Mouse (Mus musculus): ENCODE results near the gene Dppa5a.
"Not testable (repeated sequence)": the region's sequence is repeated elsewhere in the genome, so short reads cannot be mapped to it uniquely, and the experiment has no call there.

The Dppa5a gene

DNA sequence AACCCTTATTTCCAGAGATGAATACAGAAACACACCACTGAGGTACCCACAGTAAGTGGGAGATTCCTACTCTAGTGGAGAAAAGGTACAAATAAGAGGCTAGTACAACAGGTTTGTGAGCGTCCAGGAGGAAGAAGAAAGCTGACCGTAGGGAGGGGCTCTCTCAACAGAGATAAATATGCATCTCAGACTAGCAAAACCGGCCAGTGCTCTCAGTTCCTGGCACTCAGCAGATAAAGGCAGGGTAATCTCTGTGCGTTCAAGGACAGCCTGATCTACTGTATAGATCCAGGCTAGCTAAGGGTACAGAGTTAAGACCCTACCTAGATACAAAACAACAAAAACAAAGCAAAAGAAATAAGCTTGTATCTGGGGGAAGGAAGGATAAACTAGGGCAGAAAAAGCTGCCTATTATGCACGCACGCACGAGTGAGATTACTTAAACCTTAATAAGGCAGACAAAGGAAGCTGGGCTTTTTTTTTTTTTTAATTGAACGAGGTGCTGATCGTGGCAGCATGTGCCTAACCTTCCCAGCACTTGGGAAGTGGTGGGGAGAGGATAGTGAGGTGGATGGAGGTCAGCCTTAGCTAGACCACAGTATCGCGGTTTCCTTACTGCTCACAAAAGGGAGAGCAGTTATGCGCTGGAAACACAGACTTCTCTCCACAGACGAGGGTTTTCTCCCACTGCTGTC, 2.0 kb downstream of the Dppa5a start:
- in situ Hi-C loops (cut with MseI, MboI): no loop called here

DNA sequence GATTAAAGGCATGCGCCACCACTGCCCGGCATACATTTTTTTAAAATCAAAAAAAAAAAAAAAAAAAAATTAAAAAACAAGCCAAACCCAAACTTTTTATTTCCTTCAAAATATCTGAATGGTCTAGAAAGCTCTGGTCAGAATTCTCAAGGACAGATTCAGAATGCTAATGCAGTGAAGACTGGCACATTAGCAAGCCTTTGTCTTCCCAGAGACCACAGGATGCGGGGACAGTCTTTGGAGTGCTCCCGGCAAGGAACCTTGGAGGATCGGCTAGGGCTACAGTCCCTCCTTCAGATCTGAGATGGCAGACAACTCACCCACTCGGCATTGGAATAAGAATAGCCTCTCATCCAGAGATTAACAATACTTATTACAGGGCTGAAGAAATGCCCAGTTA, 3.3 kb downstream of the Dppa5a start:
- in situ Hi-C loops (cut with MseI, MboI): no loop called here

DNA sequence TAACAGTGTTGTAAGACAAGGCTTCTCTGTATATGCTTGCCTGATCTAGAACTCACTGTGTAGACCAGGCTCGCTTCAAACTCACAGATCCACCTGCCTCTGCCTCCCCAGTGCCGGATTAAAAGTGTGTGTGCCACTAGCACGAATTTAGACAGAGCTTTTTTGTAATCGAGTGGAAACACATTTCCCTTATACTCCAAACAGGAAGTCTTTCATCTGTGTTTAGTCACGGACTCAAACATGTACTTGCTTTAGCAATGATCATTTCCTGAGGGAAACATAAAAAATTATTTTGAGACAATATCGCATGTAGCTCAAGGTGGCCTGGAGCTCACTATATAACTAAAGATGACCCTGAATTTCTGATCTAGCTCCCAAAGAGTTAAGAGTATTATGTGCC, 4.6 kb downstream of the Dppa5a start:
- in situ Hi-C loops (cut with MseI, MboI): no loop called here

DNA sequence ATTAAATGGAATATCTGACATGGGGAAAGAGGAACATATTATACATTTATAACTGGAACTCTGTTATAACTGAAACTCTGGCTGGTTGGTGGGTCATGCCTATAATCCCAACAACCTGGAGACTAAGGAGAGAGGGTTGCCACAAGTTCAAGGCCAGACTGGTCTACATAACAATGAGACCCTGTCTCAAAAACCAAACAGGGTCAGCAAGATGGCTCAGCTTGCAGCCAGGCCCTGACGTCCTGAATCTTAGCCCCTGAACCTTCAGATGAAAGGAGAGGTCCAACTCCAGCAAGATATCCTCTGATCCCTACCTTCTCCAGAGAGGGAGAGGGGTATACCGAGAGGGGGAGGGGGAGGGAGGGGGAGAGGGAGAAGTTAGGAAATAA, 7.5 kb downstream of the Dppa5a start:
- in situ Hi-C loops (cut with MseI, MboI): no loop called here

DNA sequence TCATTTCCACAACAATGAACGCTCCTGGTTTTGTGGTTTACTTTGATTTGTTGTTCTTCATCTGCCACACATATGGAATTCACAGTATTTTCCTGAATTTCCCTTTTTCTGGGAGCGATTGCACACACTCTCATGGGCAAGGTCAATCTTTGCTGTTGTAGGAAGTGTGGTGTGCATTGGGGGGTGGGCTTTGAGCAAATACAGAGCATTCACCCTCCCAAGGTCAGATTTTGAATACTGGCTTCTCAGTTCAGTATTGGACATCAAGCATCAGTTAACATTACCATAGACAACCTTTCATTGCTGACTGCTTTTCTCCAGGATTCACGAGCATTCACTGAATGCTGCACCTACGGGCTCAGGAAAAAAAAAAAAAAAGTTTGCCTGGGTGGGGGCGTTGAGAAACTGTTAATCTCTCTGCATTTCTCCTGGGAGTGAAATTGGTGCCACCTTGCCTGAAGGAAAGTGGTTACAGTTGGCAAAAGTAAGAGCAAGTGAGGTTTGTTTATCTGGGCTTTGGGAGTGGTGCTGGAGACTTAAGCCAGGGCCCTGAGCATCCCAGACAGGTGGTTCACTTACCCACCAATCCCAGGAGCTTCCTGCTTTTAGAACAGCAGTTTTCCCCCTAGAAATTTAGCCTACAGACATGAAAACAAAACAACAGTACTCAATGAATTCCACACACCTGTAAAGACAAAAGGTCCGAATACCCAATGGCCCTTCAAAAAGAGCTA, 8.1 kb downstream of the Dppa5a start:
- in situ Hi-C loops (cut with MseI, MboI): loop anchor here in 1 of 2 experiments (5.0 kb wide), 1 partner anchor 32 kb away; no protein-coding TSS in a partner anchor

DNA sequence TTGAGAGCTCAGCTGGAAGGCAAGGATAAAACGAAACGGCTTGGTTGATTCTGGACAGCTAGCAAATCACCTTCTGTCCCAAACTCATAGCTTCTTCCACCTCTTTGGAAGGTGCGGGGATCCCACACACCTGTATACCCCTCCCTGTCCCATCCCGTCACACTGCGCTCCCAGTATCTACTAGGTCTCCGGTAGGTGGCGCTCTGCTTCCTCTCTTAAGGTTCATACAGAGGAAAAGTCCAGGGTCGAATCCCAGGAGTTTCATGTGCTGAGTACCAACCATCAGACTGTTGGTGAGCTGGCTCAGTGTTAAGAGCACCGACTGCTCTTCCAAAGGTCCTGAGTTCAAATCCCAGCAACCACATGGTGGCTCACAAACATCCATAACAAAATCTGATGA, 9.9 kb downstream of the Dppa5a start:
- in situ Hi-C loops (cut with MseI, MboI): loop anchor here in 1 of 2 experiments (5.0 kb wide), 1 partner anchor 34 kb away; no protein-coding TSS in a partner anchor

DNA sequence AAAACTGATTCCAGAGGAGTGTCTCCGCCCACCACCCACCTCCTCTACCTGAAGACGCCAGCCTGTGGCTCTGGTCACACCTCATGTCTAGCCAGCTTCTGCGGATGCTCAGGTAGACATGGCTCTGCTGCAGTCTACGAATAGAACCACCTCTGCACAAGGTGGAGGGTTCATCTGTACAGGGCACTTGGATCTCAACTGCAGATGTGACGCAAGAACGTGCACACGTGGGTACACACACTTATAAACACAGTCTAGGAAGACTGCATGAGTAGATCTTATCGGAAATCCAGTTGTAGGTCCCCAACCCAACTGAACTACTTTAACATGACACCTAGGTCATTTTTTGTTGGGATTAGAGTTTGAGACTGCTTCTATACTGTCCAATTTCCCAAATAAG, 12.4 kb downstream of the Dppa5a start, which contains the start of gene Gsta2:
Gsta2 (minus strand) TSS at position 178 of the 400 bp plus-strand sequence.
- in situ Hi-C loops (cut with MseI, MboI): loop anchor here in 1 of 2 experiments (5.0 kb wide), 1 partner anchor 37 kb away; no protein-coding TSS in a partner anchor

DNA sequence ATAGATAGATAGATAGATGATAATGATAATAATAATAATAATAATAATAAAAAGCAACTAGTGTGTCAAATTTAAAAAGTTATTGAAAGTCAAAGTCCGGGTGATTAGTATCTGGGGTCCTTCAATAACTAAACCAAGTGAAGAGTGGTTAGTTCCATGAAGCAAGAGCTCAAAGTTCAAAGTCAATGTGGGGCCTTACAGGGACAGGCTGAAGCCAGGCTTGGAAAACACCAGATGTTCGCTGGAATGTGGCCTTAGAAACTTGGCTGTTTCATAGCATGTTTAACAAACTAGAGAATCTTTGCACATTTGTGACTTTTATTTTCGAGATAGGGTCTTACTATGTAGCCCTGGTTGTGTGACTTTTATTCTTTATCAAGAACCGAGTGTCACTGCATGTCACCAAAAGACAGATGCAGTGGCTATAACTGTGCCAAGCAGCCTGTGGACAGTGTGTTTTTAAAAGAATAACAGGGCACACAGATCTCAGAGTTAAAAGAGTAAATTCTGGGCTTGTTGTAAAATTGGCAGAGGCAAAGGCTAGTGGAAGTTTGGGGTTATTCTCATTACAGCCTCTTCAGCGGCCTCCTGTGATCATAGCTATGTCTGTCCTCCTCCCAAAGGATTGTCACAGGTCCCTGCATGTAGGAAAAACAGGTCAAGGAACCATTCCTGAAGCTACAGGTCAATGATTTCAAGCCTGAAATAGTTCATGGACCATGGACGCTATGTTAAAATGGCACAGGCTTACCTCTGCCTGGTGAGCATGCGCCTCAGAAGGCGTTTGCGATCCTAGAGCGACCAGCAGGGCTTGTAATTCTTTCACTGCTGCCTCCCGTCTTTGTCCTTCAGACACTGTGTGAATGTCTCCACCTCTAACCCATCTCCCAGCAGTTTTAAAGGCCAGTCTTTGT, 13.1 kb downstream of the Dppa5a start:
- in situ Hi-C loops (cut with MseI, MboI): loop anchor here in 1 of 2 experiments (5.0 kb wide), 1 partner anchor 37 kb away; no protein-coding TSS in a partner anchor

DNA sequence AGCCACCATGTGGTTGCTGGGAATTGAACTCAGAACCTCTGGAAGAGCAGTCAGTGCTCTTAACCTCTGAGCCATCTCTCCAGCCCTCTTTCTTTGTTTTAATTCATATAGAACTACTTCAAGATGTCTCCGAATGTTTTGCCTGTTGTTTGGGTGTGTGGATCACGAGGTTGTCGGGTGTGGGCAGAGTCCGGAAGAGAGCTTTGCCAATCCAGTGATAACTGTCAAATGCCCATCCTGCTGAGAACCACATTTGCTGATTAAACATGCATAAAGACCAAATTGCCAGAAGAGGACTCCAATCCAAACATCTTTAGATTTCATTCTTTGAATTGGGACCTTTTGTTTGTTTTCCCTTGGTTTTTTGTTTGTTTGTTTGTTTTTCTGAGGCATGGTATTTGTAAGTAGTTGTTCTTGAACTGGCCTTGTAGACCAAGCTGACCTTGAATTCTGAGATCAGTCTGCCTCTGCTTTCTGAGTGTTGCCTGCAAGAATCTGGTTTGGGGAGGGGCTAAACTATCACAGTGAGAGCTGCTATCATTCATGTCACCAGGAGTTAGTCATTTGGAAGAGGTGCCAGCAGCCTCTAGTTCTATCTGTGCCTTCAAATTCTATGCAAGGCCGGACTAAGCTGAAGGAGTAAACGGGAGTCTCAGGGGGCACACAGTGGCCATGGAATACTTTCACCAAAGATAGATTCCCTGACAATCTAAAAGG, 16.3 kb downstream of the Dppa5a start:
- in situ Hi-C loops (cut with MseI, MboI): no loop called here

DNA sequence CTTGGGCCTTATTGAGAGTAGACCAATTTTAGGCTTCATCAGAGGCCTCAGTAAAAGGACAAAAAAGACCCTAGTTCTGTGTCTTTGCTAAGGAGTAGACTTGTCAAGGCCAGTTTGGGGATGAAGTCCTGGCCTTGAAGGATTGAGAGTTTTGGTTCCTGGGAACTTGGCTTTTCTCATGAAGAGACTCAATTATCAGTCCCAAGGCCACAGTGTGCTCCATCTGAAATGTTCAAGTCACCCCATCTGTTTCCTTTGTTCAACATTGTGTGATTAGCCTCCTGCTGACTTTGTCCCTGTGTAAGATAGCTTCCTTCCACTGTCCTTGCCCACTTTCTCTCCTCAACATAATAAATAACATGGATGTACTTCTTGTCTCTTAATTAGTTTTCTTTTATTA, 18.0 kb downstream of the Dppa5a start:
- in situ Hi-C loops (cut with MseI, MboI): not testable (repeated sequence)

DNA sequence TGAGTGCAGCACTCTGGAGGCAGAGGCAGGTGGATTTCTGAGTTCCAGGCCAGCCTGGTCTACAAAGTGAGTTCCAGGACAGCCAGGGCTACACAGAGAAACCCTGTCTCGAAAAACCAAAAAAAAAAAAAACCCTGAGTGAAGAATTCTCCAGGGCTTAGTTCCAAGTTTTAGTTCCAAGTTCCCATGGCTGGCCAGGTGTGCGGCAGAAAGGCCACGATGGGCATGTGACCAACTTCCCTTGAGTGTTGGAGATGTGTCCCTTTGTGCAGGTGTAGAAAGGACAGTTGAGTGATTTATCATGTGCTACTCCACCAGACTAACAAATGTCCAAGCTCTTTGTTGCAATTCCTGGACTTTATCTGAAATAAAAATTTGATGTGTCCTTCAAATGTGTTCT, 18.8 kb downstream of the Dppa5a start:
- in situ Hi-C loops (cut with MseI, MboI): not testable (repeated sequence)

DNA sequence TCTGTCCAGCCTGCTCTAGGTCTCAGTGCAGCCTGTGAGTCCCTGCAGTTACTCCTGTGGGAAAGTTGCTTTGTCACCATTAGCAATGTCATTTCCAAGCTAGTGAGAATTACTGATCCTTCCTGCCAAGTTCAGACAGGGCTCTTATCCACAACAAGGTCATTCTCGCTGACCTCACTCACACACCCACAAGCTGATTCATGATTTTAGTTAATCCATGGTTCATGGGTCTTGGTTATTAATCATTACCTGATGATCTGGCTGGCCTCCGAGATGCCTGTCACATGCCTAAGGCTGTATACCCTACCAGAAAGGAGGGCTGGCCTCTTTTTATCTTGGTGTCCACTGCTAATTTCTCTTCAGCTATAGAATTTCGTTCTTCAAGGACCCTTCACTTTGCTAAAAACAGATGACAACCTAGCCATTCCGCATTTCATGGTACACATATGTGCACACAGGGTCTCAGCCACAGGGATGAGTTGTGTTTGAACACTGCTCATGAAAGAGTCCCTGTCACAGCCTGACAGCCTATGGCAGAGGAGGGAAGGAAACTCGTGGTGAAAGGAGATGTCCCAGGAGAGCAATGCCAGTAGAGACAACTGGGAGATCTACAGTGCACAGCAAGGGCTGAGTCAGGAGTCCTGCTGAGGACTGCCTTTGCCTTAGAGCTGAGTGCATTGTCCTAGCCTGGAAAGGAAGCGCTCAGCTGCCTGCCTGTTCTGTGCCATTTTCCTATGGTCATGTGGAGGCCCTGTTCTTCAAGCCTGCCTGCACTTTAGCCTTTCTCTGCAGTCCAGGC, 19.6 kb downstream of the Dppa5a start:
- in situ Hi-C loops (cut with MseI, MboI): not testable (repeated sequence)

DNA sequence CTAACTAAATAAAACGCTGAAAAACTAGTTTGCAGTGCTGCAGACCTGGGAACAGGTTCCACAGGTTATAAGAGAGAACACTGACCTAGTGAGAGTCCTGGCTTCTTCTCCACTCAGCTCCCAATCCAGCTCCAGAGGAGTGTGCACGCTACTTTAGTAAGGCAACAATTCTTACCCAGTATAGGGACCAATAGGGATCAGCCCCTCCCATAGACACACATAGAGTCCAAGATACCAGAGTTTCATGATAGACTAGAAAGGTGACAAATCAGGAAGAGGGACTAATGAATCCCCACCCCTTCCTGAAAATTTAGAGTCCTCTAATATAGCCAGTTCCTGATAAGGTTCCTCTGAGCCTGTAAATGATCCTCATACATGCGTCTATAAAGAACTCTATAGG, 21.0 kb downstream of the Dppa5a start:
- in situ Hi-C loops (cut with MseI, MboI): no loop called here

DNA sequence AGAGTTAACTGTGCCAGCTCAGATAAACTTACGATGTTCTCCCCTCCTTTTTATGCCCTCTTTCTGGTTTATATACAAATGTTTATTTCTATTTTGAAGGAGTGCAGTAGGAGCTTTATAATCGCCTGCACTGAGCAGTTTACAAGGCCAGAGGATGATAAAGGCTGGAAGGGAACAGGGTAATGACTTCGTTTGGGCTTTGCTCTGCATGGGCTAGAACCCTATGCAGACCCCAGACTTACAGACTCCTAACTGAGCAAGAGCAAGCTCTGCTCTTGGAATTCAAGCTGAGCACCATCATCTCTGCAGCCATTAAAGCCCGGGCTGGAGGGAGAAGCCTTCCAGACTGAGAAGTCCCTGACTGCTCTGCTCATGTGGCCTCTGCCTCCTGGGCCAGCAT, 22.7 kb downstream of the Dppa5a start:
- in situ Hi-C loops (cut with MseI, MboI): not testable (repeated sequence)

DNA sequence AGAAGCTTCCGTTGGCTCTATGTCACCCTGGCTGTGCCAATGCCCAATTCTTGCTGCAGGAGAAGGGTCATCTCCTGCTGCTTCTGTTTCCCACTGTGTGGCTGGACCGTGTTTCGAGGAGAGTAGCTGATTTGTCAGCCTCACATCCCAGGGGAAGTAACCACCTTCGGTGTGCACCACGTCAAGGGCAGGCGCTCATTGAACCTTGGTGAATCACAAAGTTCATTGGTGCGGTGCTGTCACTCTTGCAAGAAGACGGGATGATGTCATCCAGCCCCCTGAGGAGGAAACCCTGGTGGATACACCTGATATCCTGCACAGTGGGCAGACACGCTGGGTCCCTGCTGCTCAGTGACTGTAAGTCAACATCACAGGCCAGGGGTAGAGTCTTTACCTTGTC, 24.9 kb downstream of the Dppa5a start:
- in situ Hi-C loops (cut with MseI, MboI): not testable (repeated sequence)

DNA sequence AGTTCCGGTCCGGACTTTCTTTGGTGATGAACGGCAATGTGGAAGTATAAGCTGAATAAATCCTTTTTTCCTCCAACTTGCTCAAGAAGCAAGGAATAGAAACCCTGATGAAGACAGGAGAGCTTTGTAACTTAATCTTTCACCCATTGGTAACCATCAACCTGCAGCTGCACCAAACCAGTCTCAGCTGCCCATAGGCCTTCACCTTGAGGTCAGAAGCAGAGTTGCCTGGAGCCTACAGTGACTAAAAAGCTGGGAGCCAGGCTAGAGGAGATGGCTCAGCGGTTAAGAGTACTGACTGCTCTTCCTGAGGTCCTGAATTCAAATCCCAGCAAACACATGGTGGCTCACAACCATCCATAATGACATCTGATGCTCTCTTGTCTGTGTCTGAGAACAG, 25.5 kb downstream of the Dppa5a start:
- in situ Hi-C loops (cut with MseI, MboI): not testable (repeated sequence)

DNA sequence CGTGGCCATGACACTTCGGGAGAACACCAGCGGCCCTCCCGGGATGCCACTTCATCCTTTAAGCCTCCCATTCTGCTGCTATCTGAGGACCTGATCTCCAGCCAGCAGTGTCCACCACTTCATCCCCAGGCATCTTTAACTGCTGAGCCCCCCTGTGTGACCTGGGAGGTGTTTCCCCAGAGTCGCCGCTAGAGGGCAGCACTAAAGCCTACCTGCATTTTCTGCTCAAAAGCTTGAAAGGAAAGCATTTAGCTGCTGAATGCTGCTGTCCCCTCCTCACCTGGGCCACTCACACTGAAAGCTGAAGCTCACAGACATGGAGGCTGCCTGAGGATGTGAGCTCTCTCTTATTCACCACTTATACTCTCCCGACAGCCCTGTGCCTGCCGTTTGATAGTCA, 27.7 kb downstream of the Dppa5a start:
- in situ Hi-C loops (cut with MseI, MboI): not testable (repeated sequence)

DNA sequence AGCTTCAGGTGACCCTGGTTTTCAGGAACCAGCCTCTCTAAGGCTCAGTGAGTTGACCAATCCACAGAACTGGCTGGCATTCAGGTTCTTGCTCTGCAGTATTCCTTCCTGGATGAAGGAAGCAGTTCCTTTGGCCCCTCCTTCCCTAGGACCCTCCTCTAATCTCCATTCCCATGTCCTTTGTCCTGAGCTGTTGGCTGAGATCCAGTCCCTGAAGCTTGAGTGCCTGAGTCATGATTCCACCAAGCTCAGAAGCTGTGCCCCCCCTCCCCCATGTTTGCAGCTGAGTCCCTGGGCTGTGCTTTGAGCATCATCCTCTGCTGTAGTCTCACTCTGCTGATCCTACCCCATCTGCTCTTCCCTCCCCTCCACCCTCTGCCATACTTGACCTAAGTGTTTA, 30.9 kb downstream of the Dppa5a start:
- in situ Hi-C loops (cut with MseI, MboI): not testable (repeated sequence)

DNA sequence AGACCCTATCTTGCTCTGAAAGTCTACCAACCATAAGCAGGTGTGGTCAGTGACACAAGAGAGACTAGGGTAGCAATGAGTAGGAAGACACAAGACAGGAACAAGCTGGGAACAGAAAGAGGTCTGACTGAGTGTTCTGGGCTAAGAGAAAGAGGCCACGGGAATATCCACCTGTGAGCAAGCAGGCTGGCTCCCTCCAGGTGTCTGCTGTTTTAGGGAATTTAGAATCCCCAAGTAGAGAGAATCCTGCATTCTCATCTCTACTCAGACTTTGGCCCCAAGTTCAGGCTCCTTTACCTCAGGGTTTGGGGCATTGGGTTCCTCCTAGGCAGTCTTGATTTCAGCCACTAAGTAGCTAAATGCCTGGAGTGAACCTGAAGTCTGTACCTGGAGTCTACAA, 40.7 kb downstream of the Dppa5a start, which contains the start of gene Omt2b:
Omt2b (plus strand) TSS at position 301 of the 400 bp plus-strand sequence.
- in situ Hi-C loops (cut with MseI, MboI): not testable (repeated sequence)

DNA sequence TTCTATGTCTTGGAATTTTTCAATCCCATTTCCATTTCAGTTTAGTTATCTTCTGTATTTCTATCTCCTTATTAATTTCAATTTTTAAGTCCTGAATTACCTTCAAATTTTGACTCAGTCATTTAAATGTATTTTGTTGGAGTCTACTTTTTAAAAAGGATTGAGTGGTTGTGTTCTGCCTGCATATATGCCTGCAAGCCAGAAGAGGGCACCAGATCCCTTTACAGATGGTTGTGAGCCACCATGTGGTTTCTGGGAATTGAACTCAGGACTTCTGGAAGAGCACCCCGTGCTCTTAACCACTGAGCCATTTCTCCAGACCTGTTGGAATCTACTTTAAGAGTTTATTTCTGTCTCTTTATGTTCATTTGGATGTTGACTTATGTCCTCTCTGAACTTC, 48.5 kb downstream of the Dppa5a start:
- in situ Hi-C loops (cut with MseI, MboI): no loop called here
